Mouse (Mus musculus) MEL (cell line): ENCODE data around the gene Map2k1. TPM values are rescaled to one million over a fixed set of nuclear protein-coding genes. Genes with fewer than 3 reads are reported as not detected.
A peak's percentile ranks its signal among the peaks of the same experiment; 100 is the strongest.

ENCODE experiments used
- DNase-seq: peaks from one replicate; pipeline ENCODE4 v3.0.0; 2011; ENCODE audit warnings: low read depth, low spot score
- H3K27ac ChIP-seq: 2 replicates; pipeline ENCODE4 v1.5.1; 2012; ENCODE audit warnings: low read depth, mild to moderate bottlenecking, control low read depth, low read length, moderate library complexity; ENCODE audit not compliant: control insufficient read depth
- H3K27me3 ChIP-seq, 2 experiments: fragments of 150-350 bp in 1 of 2; sonication (generic) in 1 of 2; 2 replicates each; pipeline ENCODE4 v1.6.1; 2012; ENCODE audit warnings: low read length in 2 of 2, mild to moderate bottlenecking in 2 of 2, improper control_type of control experiment in 1 of 2, moderate library complexity in 1 of 2; ENCODE audit not compliant: insufficient read depth in 2 of 2, control insufficient read depth in 1 of 2
- H3K36me3 ChIP-seq, 2 experiments: 2 replicates each; pipeline ENCODE4 v1.6.1; 2012 to 2014; ENCODE audit warnings: low read length in 2 of 2, improper control_type of control experiment in 1 of 2, inconsistent platforms in 1 of 2, mild to moderate bottlenecking in 1 of 2; ENCODE audit not compliant: insufficient read depth in 2 of 2, control insufficient read depth in 1 of 2
- H3K4me1 ChIP-seq, 2 experiments: fragments of 150-350 bp in 1 of 2; sonication (generic) in 1 of 2; 2 replicates each; pipeline ENCODE4 v1.6.1; 2012; ENCODE audit warnings: low read length in 2 of 2, improper control_type of control experiment in 1 of 2, mild to moderate bottlenecking in 1 of 2; ENCODE audit not compliant: insufficient read depth in 2 of 2, control insufficient read depth in 1 of 2
- H3K4me3 ChIP-seq, 2 experiments: fragments of 150-350 bp in 1 of 2; sonication (generic) in 1 of 2; 2 replicates each; pipeline ENCODE4 v1.5.1; 2012; ENCODE audit warnings: low read depth in 2 of 2, low read length in 2 of 2, mild to moderate bottlenecking in 2 of 2, moderate library complexity in 2 of 2, control low read depth in 1 of 2, improper control_type of control experiment in 1 of 2; ENCODE audit not compliant: control insufficient read depth in 1 of 2, insufficient read depth in 1 of 2
- H3K79me2 ChIP-seq: 2 replicates; pipeline ENCODE4 v1.6.1; 2012; ENCODE audit warnings: mild to moderate bottlenecking, low read length, moderate library complexity; ENCODE audit not compliant: control insufficient read depth, poor library complexity, insufficient read depth
- H3K9ac ChIP-seq: 2 replicates; pipeline ENCODE4 v1.6.1; 2012; ENCODE audit warnings: low read depth, mild to moderate bottlenecking, control low read depth, low read length, moderate library complexity; ENCODE audit not compliant: control insufficient read depth, poor library complexity, severe bottlenecking
- H3K9me3 ChIP-seq: fragments of 150-350 bp; sonication (generic); replicated peaks from 2 replicates; pipeline ENCODE4 v1.6.1; 2012; ENCODE audit warnings: mild to moderate bottlenecking, low read length, improper control_type of control experiment, moderate library complexity; ENCODE audit not compliant: insufficient read depth
- CTCF ChIP-seq, 3 experiments: IDR thresholded peaks in 2 of 3; conservative IDR thresholded peaks in 1 of 3; 2 replicates each; pipeline ENCODE4 v1.5.1; 2011 to 2012; ENCODE audit warnings: low read length in 3 of 3, low read depth in 2 of 3, mild to moderate bottlenecking in 2 of 3, improper control_type of control experiment in 1 of 3, inconsistent platforms in 1 of 3, mixed read lengths in 1 of 3, moderate library complexity in 1 of 3; ENCODE audit not compliant: control insufficient read depth in 1 of 3, insufficient read depth in 1 of 3, poor library complexity in 1 of 3, severe bottlenecking in 1 of 3
- ETS1 ChIP-seq: IDR thresholded peaks from 2 replicates; pipeline ENCODE4 v1.6.1; 2012; ENCODE audit warnings: low read depth, mild to moderate bottlenecking, inconsistent platforms, low read length, improper control_type of control experiment, moderate library complexity
- GATA1 ChIP-seq: IDR thresholded peaks from 2 replicates; pipeline ENCODE4 v1.6.1; 2011; ENCODE audit warnings: low read depth, low read length, improper control_type of control experiment
- HCFC1 ChIP-seq: IDR thresholded peaks from 2 replicates; pipeline ENCODE4 v1.6.1; 2012; ENCODE audit warnings: low read depth, mild to moderate bottlenecking, inconsistent platforms, low read length, improper control_type of control experiment, moderate library complexity
- JUND ChIP-seq: IDR thresholded peaks from 2 replicates; pipeline ENCODE4 v1.6.1; 2011; ENCODE audit warnings: low read depth, mild to moderate bottlenecking, improper control_type of control experiment, low read length
- KAT2A ChIP-seq: conservative IDR thresholded peaks from 2 replicates; pipeline ENCODE4 v1.6.1; 2012; ENCODE audit warnings: low read depth, low read length, improper control_type of control experiment, inconsistent platforms
- MAFK ChIP-seq: IDR thresholded peaks from 2 replicates; pipeline ENCODE4 v1.6.1; 2011; ENCODE audit warnings: low read depth, mild to moderate bottlenecking, low read length, improper control_type of control experiment, borderline replicate concordance
- MAZ ChIP-seq: IDR thresholded peaks from 2 replicates; pipeline ENCODE4 v1.6.1; 2012; ENCODE audit warnings: low read depth, mild to moderate bottlenecking, inconsistent platforms, low read length, improper control_type of control experiment
- MXI1 ChIP-seq: IDR thresholded peaks from 2 replicates; pipeline ENCODE4 v1.6.1; 2011; ENCODE audit warnings: mild to moderate bottlenecking, low read depth, low read length, improper control_type of control experiment
- MYC ChIP-seq: IDR thresholded peaks from 2 replicates; pipeline ENCODE4 v1.6.1; 2011; ENCODE audit warnings: low read depth, mild to moderate bottlenecking, low read length, improper control_type of control experiment, moderate library complexity
- NELFE ChIP-seq: IDR thresholded peaks from 2 replicates; pipeline ENCODE4 v1.6.1; 2011; ENCODE audit warnings: low read depth, low read length, improper control_type of control experiment
- NRF1 ChIP-seq: IDR thresholded peaks from 2 replicates; pipeline ENCODE4 v1.6.1; 2014; ENCODE audit warnings: low read depth, mild to moderate bottlenecking, inconsistent platforms, low read length, improper control_type of control experiment, moderate library complexity; ENCODE audit not compliant: poor library complexity, insufficient read depth, severe bottlenecking
- POLR2AphosphoS5 ChIP-seq: IDR thresholded peaks from 2 replicates; pipeline ENCODE4 v1.6.1; 2012; ENCODE audit warnings: low read depth, borderline replicate concordance, mild to moderate bottlenecking, inconsistent platforms, low read length, moderate library complexity, mixed read lengths
- RCOR1 ChIP-seq: IDR thresholded peaks from 2 replicates; pipeline ENCODE4 v1.6.1; 2012; ENCODE audit warnings: low read depth, mild to moderate bottlenecking, inconsistent platforms, low read length, improper control_type of control experiment
- SIN3A ChIP-seq: IDR thresholded peaks from 2 replicates; pipeline ENCODE4 v1.6.1; 2012; ENCODE audit warnings: low read length, improper control_type of control experiment, inconsistent platforms
- SMC3 ChIP-seq: IDR thresholded peaks from 2 replicates; pipeline ENCODE4 v1.6.1; 2011; ENCODE audit warnings: low read depth, low read length, improper control_type of control experiment
- TAL1 ChIP-seq: IDR thresholded peaks from 2 replicates; pipeline ENCODE4 v1.6.1; 2012; ENCODE audit warnings: mild to moderate bottlenecking, inconsistent platforms, low read length, moderate library complexity, mixed read lengths
- TBP ChIP-seq: IDR thresholded peaks from 2 replicates; pipeline ENCODE4 v1.8.0; 2011; ENCODE audit warnings: low read depth, low read length, improper control_type of control experiment
- USF1 ChIP-seq: IDR thresholded peaks from 2 replicates; pipeline ENCODE4 v1.6.1; 2014; ENCODE audit warnings: low read depth, mild to moderate bottlenecking, inconsistent platforms, low read length, improper control_type of control experiment, moderate library complexity
- ZKSCAN1 ChIP-seq: IDR thresholded peaks from 2 replicates; pipeline ENCODE4 v1.6.1; 2012; ENCODE audit warnings: low read depth, mild to moderate bottlenecking, inconsistent platforms, low read length, improper control_type of control experiment, moderate library complexity
- ZMIZ1 ChIP-seq: IDR thresholded peaks from 2 replicates; pipeline ENCODE4 v1.6.1; 2012; ENCODE audit warnings: low read depth, mild to moderate bottlenecking, inconsistent platforms, low read length, improper control_type of control experiment, moderate library complexity
- ZNF384 ChIP-seq: IDR thresholded peaks from 2 replicates; pipeline ENCODE4 v1.6.1; 2012; ENCODE audit warnings: low read depth, mild to moderate bottlenecking, inconsistent platforms, low read length, improper control_type of control experiment
- polyA plus RNA-seq, 2 experiments: library from polyadenylated mRNA; stranded (reverse) in 1 of 2; unstranded in 1 of 2; fragments of >175 nt in 1 of 2; fragments of >200 nt in 1 of 2; gene quantifications; 2 replicates each; pipeline versions ENCODE4 v1.2.1 to v1.2.4; 2012; ENCODE audit warnings: low replicate concordance in 2 of 2, low read depth in 1 of 2; ENCODE audit not compliant: insufficient read length in 2 of 2, insufficient read depth in 1 of 2, missing spikeins in 1 of 2
- total RNA-seq: library from RNA; depleted of rRNA; stranded (reverse); fragments of 300-350 nt; gene quantifications from 2 replicates; pipeline ENCODE4 v1.2.3, GENCODE M21; 2012

Gene Map2k1
- total and polyA plus RNA-seq, 3 experiments, result 29.2 to 48.0 TPM; not detected in 1

GRCm38 (mm10) chr9:64178610-64178973 lies 74.8 kb downstream of the Map2k1 start:
- peaks cover 31% of the 10 kb centered on the region for H3K79me2 ChIP-seq
- H3K36me3 ChIP-seq, result peaks cover 32 to 35% of the 10 kb centered on the region in 2 experiments
- no peak overlapping the region for H3K9ac ChIP-seq
- peaks cover 0 to 3% of the 10 kb centered on the region in 2 experiments; a peak in 1 of 4 replicates for H3K4me1 ChIP-seq
- TF ChIP-seq ETS1 (no peak), NELFE (no peak), MXI1 (no peak; the same call in 1 of the 2 replicates), CTCF (IDR thresholded peaks at IDR 0.05 in 2 of 3, conservative IDR thresholded peaks at IDR 0.05 in 1 of 3; ENCODE audit: control insufficient read depth in 1 of 3, insufficient read depth in 1 of 3, low read depth in 2 of 3, low read length in 3 of 3, poor library complexity in 1 of 3, severe bottlenecking in 1 of 3) (peak; percentile 19 to 50 (median 24); a peak in 4 of 6 replicates), GATA1 (no peak), RCOR1 (0 out of 2 replicates have a peak, but pooled peaks have one; percentile 8), ZNF384 (no peak), JUND (no peak), KAT2A (no peak), SMC3 (0 out of 2 replicates have a peak, but pooled peaks have one; percentile 18), MAFK (peak; percentile 62; the same call in 1 of the 2 replicates), USF1 (no peak), TAL1 (no peak), POLR2AphosphoS5 (peak; percentile 86; the same call in 1 of the 2 replicates), ZKSCAN1 (no peak), MAZ (no peak), HCFC1 (no peak)
- H3K27me3 ChIP-seq, result no peaks in the 10 kb centered on the region
- no peaks in the 10 kb centered on the region for H3K9me3 ChIP-seq
- H3K27ac ChIP-seq, result peak overlapping the region; percentile 24; the same call in 1 of the 2 replicates
- H3K4me3 ChIP-seq, result no peak overlapping the region
- no peak for DNase-seq

GRCm38 (mm10) chr9:64175378-64175777 lies 78.1 kb downstream of the Map2k1 start:
- Histone ChIP-seq H3K4me3 (peak overlapping the region; percentile 74 to 91), H3K36me3 (peaks cover 30 to 43% of the 10 kb centered on the region in 2 experiments), H3K27me3 (no peaks in the 10 kb centered on the region), H3K27ac (peak overlapping the region; percentile 68), H3K9me3 (no peaks in the 10 kb centered on the region), H3K79me2 (peaks cover 57% of the 10 kb centered on the region), H3K9ac (peak overlapping the region; percentile 100), H3K4me1 (peaks cover 0 to 8% of the 10 kb centered on the region in 2 experiments; a peak in 3 of 4 replicates)
- TF ChIP-seq SIN3A (peak; percentile 8; the same call in 1 of the 2 replicates), MYC (no peak), NRF1 (no peak), TBP (no peak), SMC3 (no peak), ZMIZ1 (0 out of 2 replicates have a peak, but pooled peaks have one; percentile 4)
- DNase-seq, result peak; percentile 30
